Mouse (Mus musculus): ENCODE measurements around the gene Bcl7c.
"Not testable (repeated sequence)": the region's sequence is repeated elsewhere in the genome, so short reads cannot be mapped to it uniquely, and the experiment has no call there.

The Bcl7c gene

DNA sequence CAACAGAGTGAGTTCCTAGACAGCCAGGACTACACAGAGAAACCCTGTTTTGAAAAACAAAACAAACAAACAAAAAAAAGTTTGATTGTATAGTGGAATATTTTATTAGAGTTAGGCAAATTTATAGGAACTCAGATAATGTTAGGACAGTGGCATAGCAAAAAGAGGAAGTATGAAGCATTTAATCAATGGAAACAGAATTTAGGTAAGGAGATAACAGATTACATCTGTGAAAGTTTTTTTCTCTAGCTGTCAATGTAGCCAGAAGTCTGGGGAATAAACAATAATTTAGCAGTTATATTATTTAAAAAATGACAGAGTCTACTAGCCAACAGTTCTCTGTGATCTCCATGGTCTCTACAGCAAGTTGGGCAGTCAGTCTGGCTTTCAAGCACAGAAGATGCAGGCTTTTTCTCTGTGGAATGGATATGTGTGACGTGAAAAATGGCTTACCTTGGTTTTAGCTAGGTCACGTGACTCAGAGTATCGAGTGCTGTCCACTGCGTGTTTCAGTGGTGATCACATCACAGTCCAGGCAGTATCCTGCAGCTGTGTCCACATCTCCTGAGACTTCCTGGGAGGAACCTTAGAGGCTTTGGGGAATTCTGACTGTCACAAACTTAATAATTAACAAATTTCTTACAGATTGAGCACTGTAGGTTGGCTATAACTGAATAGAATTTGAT lies 60.1 kb downstream of the Bcl7c start:
- no peak for DNase-seq (ENCODE audit: low read depth, low spot score)

GRCm38 (mm10) chr7:127647576-127647975 lies 61.2 kb downstream of the Bcl7c start:
- not testable (repeated sequence) for DNase-seq (ENCODE audit: low read depth, low spot score)

GRCm38 (mm10) chr7:127646363-127646762 lies 62.4 kb downstream of the Bcl7c start:
- no peak for DNase-seq (ENCODE audit: low read depth, low spot score)

GRCm38 (mm10) chr7:127642254-127642653 lies 66.5 kb downstream of the Bcl7c start:
- no peak for DNase-seq (ENCODE audit: low read depth, low spot score)

GRCm38 (mm10) chr7:127641260-127641659 lies 67.5 kb downstream of the Bcl7c start:
- DNase-seq (ENCODE audit: low read depth, low spot score): peak; percentile 78

DNA sequence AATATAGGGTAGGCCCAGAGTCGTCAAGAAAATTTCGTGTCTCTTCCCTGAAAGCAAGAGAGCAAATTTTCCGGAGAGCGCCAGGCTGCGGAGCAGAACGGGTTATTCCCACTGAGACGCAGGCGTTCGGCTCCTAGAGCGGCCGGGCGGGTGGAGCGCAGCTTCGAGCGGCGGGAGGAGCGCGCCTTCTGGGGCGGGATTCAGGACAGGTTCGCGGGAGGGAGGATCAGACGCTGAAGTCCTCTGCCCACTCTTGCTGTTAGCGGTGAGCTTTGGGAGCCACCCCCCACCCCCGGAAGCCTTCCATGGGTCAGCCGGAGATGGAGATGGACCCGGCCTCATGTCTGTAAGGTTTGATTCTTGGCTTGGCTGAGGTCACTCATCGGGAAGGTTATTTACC lies 71.8 kb downstream of the Bcl7c start:
- peak; percentile 94 for DNase-seq (ENCODE audit: low read depth, low spot score)

GRCm38 (mm10) chr7:127631416-127631815 lies 77.3 kb downstream of the Bcl7c start:
- DNase-seq (ENCODE audit: low read depth, low spot score): no peak

DNA sequence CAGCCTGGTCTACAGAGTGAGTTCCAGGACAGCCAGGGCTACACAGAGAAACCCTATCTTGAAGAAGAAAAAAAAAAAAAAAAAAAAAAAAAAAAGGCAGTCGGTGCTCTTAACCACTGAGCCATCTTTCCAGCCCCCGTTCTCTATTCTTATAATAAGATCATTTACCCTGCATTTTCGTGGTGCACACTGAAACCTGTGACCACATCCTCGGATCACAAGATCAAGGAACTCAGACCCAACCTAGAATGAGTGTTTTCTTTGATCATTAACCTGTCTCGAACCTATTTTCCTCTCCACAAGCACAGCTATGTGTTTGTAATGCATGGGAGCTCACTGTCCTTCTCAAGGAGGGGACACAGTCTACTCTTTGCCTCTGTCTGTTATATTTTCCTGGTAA lies 80.1 kb downstream of the Bcl7c start:
- DNase-seq (ENCODE audit: low read depth, low spot score): no peak

- no peak for DNase-seq (ENCODE audit: low read depth, low spot score)
Observed at GRCm38 (mm10) chr7:127626471-127626870, 82.3 kb downstream of the Bcl7c start.

DNA sequence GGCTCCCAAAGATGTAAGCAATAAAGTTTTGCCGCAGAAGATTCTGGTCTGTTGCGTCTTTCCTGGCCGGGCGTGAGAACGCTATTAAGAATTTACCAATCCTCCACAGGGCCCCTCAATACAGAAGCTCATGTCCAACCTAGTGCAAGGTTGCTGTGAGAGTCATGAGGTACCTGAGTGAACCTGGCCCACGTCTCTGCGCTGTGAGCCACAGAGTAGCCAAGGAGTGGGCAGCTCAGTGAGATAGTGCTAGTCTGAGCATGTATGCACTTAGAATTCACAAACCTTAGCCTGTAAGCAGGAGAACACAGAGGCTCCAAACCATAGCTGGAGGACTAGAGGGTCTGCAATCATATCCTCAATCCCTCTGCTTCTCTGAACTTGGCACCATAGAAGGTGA lies 82.7 kb downstream of the Bcl7c start:
- no peak for DNase-seq (ENCODE audit: low read depth, low spot score)

DNA sequence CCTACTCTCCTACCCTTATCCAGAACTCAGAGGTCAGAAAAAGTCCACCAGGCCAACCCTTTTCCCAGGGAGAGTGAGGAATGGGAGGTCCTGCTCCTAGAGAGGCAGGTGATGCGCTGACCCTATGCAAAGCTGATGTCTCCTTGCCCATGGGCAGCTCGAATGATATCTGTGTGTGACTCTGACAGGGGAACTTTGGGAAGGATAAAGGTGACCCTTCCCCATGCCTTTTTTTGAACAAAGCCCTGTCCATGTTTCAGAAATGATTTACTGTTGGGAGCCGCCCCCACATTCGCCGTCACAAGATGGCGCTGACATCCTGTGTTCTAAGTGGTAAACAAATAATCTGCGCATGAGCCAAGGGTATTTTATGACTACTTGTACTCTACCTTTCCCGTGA lies 90.3 kb downstream of the Bcl7c start:
- DNase-seq (ENCODE audit: low read depth, low spot score): not testable (repeated sequence)

DNA sequence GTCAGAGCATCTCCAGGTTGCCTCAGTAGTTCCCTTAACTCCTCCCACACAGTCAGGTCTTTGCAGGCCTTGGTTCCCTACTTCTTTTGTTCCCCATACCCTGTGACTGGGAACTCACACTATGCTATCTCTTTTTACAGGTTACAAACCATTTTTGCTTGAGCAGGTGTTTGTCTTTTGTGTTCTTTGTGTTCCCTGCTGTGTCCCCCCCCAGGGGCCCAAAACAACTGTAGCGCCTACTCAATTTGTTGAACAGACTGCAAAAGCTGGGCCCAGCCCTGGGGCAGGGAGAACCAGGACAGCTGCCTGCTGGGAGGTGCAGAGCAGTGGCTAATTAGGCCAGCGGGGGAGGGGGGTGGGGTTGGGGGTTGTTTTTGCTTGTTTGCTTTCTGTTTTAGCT lies 90.8 kb downstream of the Bcl7c start:
- peak; percentile 22 for DNase-seq (ENCODE audit: low read depth, low spot score)

- DNase-seq (ENCODE audit: low read depth, low spot score): no peak
Observed at GRCm38 (mm10) chr7:127616881-127617280, 91.9 kb downstream of the Bcl7c start.

DNA sequence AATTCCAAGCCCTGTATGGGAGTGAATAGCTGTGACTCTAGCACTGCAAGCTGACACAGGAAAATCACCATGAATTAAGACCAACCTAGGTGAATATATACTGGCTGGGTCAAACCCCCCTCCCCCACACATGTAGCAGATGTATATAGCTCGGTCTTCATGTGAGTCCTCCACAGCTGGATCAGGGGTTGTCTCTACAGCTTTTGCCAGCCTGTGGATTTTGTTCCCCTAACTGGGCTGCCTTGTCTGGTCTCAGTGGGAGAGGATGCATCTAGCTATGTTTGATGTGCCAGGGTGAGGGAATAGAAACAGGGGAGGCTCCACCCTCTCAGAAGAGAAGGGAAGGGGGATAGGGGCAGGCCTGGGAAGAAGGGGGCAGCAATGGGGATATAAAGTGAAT lies 92.4 kb downstream of the Bcl7c start:
- DNase-seq (ENCODE audit: low read depth, low spot score): no peak

GRCm38 (mm10) chr7:127614891-127615843 lies 93.6 kb downstream of the Bcl7c start, which contains the start of gene Zfp629:
Zfp629 (minus strand) TSS chr7:127615797.
- DNase-seq (ENCODE audit: low read depth, low spot score): peak; percentile 90

- peak; percentile 15 for DNase-seq (ENCODE audit: low read depth, low spot score)
Observed at GRCm38 (mm10) chr7:127614511-127614890, 94.2 kb downstream of the Bcl7c start.

- DNase-seq (ENCODE audit: low read depth, low spot score): no peak
Observed at GRCm38 (mm10) chr7:127614091-127614490, 94.6 kb downstream of the Bcl7c start.

DNA sequence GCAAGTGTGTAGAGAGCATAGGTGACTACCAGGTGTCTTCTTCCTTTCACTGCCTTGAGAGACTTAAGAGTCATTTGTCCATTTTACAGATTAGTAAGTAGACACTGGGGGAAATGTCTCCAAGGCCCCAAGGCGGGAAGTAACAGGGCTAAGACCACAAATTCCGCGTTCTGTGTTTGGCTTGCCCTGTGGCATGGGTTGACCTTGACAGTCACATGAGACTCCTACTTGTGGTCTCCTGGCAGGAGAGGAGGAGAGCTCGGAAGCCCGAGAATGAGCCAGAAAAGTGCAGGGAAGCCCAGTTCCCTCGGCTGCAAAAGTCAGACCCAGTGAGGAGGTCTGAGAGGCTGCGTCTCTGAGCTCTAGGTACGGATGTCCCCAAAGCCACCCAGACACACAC lies 95.2 kb downstream of the Bcl7c start:
- DNase-seq (ENCODE audit: low read depth, low spot score): no peak

DNA sequence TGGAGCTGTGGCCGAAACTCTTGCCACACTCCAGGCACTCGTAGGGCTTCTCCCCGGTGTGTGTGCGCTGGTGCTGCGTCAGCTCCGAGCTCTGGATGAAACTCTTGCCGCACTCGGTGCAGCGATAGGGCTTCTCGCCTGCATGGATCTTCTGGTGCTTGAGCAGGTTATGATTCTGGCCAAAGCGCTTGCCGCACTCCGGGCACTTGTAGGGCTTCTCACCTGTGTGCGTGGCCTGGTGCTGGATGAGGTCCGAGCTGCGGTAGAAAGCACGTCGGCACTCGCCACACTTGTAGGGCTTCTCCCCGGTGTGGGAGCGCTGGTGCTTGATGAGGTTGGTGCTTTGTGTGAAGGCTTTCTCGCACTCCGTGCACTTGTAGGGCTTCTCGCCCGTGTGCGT lies 97.2 kb downstream of the Bcl7c start:
- no peak for DNase-seq (ENCODE audit: low read depth, low spot score)
